Mouse (Mus musculus) midbrain, postnatal 0 days (tissue): ENCODE data around the gene Smg9. TPM values are rescaled to one million over a fixed set of nuclear protein-coding genes. Genes with fewer than 3 reads are reported as not detected.
A peak's percentile ranks its signal among the peaks of the same experiment; 100 is the strongest.

Experiments used
- ATAC-seq: fragments of 200-750 bp; cut with Nextera tagmentation; 2 replicates; pipeline ENCODE4 v1.8.0; 2017; ENCODE audit warnings: moderate number of reproducible peaks, mild to moderate bottlenecking, moderate TSS enrichment, moderate library complexity; ENCODE audit not compliant: low FRiP score
- DNase-seq: peaks from one replicate; pipeline ENCODE4 v3.0.0-alpha.2; 2015; ENCODE audit warnings: low spot score
- H3K27ac ChIP-seq: fragments of 300-500 bp; sonication (generic); 2 replicates; pipeline ENCODE4 v1.5.1; 2014; ENCODE audit warnings: low read depth, mild to moderate bottlenecking, low read length, mixed read lengths
- H3K27me3 ChIP-seq: fragments of 300-500 bp; sonication (generic); 2 replicates; pipeline ENCODE4 v1.6.1; 2014; ENCODE audit warnings: low read length, control low read depth, mixed read lengths; ENCODE audit not compliant: insufficient read depth
- H3K36me3 ChIP-seq: fragments of 300-500 bp; sonication (generic); 2 replicates; pipeline ENCODE4 v1.6.1; 2014; ENCODE audit warnings: low read length, control low read depth, mixed read lengths; ENCODE audit not compliant: insufficient read depth
- H3K4me1 ChIP-seq: fragments of 300-500 bp; sonication (generic); 2 replicates; pipeline ENCODE4 v1.6.1; 2014; ENCODE audit warnings: mild to moderate bottlenecking, control low read depth, antibody characterized with exemption, low read length, mixed read lengths; ENCODE audit not compliant: insufficient read depth
- H3K4me2 ChIP-seq: fragments of 300-500 bp; sonication (generic); 2 replicates; pipeline ENCODE4 v1.6.1; 2014; ENCODE audit warnings: low read depth, mild to moderate bottlenecking, low read length, mixed read lengths; ENCODE audit not compliant: poor library complexity, severe bottlenecking
- H3K4me3 ChIP-seq: fragments of 300-500 bp; sonication (generic); 2 replicates; pipeline ENCODE4 v1.5.1; 2014; ENCODE audit warnings: low read depth, mild to moderate bottlenecking, low read length, moderate library complexity
- H3K9ac ChIP-seq: fragments of 300-500 bp; sonication (generic); replicated peaks from 2 replicates; pipeline ENCODE4 v1.6.1; 2014; ENCODE audit warnings: mild to moderate bottlenecking, low read length, moderate library complexity, mixed read lengths; ENCODE audit not compliant: poor library complexity, severe bottlenecking
- H3K9me3 ChIP-seq: fragments of 300-500 bp; sonication (generic); 2 replicates; pipeline ENCODE4 v1.6.1; 2016; ENCODE audit warnings: low read length, control low read depth
- CTCF ChIP-seq: IDR thresholded peaks from 2 replicates; pipeline ENCODE4 v1.5.1; 2016; ENCODE audit warnings: antibody characterized with exemption, mild to moderate bottlenecking
- WGBS: fragments of 180-500 bp; shearing (Covaris S2); extraction: QIAGEN DNeasy Blood & Tissue Kit; methylation state at CpG from one replicate; pipeline ENCODE4 v1.1.7; 2014; 5-methylcytosine and 5-hydroxymethylcytosine counted together
- polyA plus RNA-seq: library from polyadenylated mRNA; unstranded; fragments of >200 nt; fragmentation: Nextera tagmentation; extraction: Ambion mirVana; gene quantifications from 2 replicates; pipeline ENCODE4 v1.2.1, GENCODE M21; 2015
- total RNA-seq: library from RNA; depleted of rRNA; stranded (reverse); fragments of >200 nt; gene quantifications from 2 replicates; pipeline ENCODE4 v1.2.3, GENCODE M21; 2014

Smg9 gene
- total and polyA plus RNA-seq, 2 experiments from 2014 or later, result 30.1 to 50.0 TPM

DNA sequence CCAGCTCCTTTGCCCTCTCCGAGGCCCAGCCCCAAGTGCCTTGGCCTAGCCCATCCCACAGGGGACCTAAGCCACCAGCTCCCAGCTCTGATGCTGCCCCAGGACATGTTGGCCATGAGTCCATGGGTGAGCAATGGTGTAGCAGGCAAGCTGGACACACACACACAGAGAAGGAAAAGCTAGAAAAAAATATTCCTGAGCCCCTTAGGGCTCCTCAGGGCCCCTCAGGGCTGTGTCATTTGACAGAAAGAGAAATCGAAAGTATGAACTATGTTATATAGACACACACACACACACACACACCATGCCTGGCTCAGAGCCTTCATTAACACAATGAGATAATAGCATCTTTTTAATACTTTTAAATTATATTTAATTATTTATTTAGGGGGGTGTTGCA is 19.0 kb upstream of the Smg9 start:
- no peak for ATAC-seq
- H3K4me2 ChIP-seq, result no peak overlapping the region
- no peak overlapping the region for H3K9ac ChIP-seq
- peaks cover 7% of the 10 kb centered on the region; the same call in 1 of the 2 replicates for H3K27me3 ChIP-seq
- DNase-seq, result no peak
- no peaks in the 10 kb centered on the region for H3K9me3 ChIP-seq
- H3K36me3 ChIP-seq, result no peaks in the 10 kb centered on the region
- no peak overlapping the region for H3K27ac ChIP-seq
- no peak for TF ChIP-seq CTCF
- no peak overlapping the region for H3K4me3 ChIP-seq
- WGBS, result 68% methylated on average over 2 of the region's 2 CpGs
- no peaks in the 10 kb centered on the region for H3K4me1 ChIP-seq

DNA sequence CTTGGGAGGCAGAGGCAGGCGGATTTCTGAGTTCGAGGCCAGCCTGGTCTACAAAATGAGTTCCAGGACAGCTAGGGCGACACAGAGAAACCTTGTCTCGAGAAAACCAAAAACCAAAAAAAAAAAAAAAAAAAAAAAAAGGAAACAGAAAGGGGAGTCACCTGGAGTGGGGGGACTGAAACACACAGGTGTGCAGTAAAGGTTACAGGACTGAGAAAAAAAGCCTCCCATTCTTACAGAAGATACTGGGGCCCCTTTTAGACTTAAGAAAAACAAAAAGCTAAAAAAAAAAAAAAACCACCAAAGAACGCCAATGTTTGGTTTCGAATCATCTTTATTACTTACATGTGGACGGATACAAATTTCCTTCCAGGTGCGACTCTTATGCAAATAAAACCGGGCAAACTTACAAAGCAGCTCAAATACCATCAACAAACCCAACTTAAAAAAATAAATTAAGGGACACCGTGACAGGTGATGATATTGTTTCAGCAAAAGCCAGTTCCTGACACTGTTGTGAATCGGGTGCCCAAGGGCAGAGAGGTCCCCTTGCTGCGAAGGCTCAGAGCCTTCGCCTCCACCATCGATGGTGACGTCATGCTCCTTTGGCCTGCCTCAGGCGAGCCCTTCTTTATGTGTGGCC is 16.6 kb upstream of the Smg9 start:
- DNase-seq, result no peak
- no peak overlapping the region for H3K27ac ChIP-seq
- 84% methylated on average over 16 of the region's 16 CpGs for WGBS

DNA sequence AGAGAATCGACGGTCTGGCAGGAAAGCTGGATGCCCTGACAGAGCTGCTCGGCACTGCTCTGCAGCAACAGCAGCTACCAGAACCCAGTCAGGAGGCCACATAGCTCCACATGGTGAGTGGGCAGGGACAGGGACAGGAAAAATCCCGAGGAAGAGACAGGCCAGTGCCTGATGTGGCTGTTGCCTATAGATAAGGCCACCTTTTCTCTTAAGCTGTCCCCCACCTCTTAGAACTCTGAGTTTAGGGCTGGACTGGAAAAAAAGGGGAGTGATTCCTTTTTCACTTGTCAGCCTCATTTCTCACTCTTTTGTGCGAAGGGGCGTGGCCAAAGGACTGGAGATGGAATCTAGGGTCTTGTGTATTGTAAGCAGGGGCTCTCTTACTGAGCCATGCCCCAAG is 15.3 kb upstream of the Smg9 start:
- TF ChIP-seq CTCF, result no peak
- Histone ChIP-seq H3K27ac (no peak overlapping the region), H3K9me3 (no peaks in the 10 kb centered on the region), H3K9ac (no peak overlapping the region), H3K4me1 (no peaks in the 10 kb centered on the region), H3K36me3 (no peaks in the 10 kb centered on the region), H3K4me3 (no peak overlapping the region), H3K27me3 (no peaks in the 10 kb centered on the region), H3K4me2 (no peak overlapping the region)
- ATAC-seq, result no peak
- WGBS, result 63% methylated on average over 6 of the region's 6 CpGs
- no peak for DNase-seq

More for the DNA sequence above, 16.6 kb upstream of the Smg9 start:
- Histone ChIP-seq H3K9ac (no peak overlapping the region), H3K4me2 (no peak overlapping the region), H3K36me3 (no peaks in the 10 kb centered on the region), H3K9me3 (no peaks in the 10 kb centered on the region), H3K27me3 (no peaks in the 10 kb centered on the region), H3K4me3 (no peak overlapping the region), H3K4me1 (no peaks in the 10 kb centered on the region)
- TF ChIP-seq CTCF, result no peak
- ATAC-seq, result no peak

DNA sequence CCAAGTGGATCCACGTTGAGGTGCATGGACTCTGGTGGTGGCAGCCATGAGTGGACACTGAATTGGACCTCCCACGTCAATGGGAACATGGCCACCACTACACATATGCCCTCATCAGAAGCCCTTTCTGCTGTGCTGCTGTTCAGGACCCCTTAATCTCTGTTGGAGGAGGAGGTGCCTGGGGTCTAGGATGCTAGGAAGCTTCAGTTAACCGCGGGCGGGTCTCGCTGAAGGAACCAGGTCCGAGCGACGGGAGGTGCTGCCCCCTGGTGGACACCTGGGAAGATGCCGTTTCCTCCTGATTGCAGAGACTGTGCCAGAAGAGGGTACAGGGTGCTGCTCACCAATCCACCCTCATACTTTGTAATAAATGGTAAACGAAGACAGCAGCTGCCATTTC is 14.6 kb upstream of the Smg9 start:
- no peak overlapping the region for H3K27ac ChIP-seq
- no peaks in the 10 kb centered on the region for H3K4me1 ChIP-seq
- H3K9ac ChIP-seq, result no peak overlapping the region
- peak overlapping the region; percentile 10 for H3K4me2 ChIP-seq
- H3K27me3 ChIP-seq, result no peaks in the 10 kb centered on the region
- H3K9me3 ChIP-seq, result no peaks in the 10 kb centered on the region
- H3K36me3 ChIP-seq, result no peaks in the 10 kb centered on the region
- WGBS, result 10% methylated on average over 11 of the region's 11 CpGs
- TF ChIP-seq CTCF, result peak; percentile 85
- no peak overlapping the region for H3K4me3 ChIP-seq
- ATAC-seq, result peak; percentile 32; the same call in 1 of the 2 replicates
- DNase-seq, result peak; percentile 64

DNA sequence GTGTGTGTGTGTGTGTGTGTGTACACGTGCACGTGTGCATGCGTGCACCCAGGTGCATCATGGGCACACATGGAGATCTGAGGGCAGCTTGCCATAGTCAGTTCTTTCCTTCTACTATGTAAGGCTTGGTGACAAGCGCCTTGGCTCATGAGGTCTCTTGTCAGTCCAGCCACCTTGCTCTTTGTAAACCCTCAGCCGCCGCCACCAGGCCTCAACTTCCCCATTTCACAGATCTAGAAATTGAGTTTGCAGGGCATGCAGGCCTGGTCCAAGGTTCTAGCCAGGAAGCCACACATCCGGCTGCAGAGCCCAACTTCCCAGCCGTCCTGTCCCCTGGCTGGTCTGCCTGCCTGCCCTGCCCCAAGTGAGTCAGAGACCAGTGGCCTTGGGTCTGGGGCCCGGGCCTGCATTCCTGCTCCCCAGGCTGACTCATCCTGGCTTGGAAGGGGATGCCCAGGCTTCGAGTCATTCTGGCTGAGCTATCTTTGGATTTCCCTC is 12.3 kb upstream of the Smg9 start:
- H3K27me3 ChIP-seq, result no peaks in the 10 kb centered on the region
- no peaks in the 10 kb centered on the region for H3K9me3 ChIP-seq
- H3K36me3 ChIP-seq, result no peaks in the 10 kb centered on the region
- H3K4me3 ChIP-seq, result no peak overlapping the region
- no peaks in the 10 kb centered on the region for H3K4me1 ChIP-seq
- DNase-seq (no peak), ATAC-seq (no peak)
- no peak for TF ChIP-seq CTCF
- no peak overlapping the region for H3K27ac ChIP-seq
- WGBS, result 84% methylated on average over 10 of the region's 10 CpGs
- H3K4me2 ChIP-seq, result no peak overlapping the region
- H3K9ac ChIP-seq, result no peak overlapping the region

DNA sequence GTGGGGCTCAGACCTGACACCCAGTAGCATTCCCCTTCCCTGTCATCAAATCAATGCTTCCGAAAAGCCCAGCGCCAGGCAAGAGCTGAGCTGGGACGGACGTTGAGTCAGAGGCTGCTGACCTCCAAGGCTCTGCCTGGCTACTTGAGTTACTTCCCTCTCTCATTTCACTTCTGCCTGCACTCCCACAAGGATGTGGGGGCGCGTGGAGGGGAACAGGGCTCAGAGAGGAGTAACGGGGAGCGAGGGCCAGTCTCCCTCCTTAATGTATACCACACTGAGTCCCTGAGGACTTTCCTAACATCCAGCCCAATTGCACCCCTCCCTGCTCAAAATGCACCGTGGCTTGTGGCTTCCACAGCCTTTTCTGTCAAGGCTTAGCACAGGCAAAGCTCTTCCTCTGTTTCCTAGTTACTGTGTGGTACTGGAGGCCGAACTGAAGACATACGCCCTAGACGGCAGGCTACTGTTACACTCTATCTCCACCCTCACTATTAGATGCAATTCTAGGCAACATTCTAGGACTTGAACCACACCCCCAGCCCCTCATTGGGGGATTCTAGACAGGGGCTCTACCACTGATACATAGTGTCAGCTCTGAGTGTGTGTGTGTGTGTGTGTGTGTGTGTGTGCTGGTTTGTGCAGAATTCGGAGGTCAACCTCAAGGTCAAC is 9.8 kb upstream of the Smg9 start:
- no peak for TF ChIP-seq CTCF
- H3K9me3 ChIP-seq, result no peaks in the 10 kb centered on the region
- no peaks in the 10 kb centered on the region for H3K4me1 ChIP-seq
- DNase-seq, result no peak
- H3K4me3 ChIP-seq, result no peak overlapping the region
- H3K4me2 ChIP-seq, result no peak overlapping the region
- H3K27ac ChIP-seq, result no peak overlapping the region
- H3K9ac ChIP-seq, result no peak overlapping the region
- H3K36me3 ChIP-seq, result no peaks in the 10 kb centered on the region
- no peak for ATAC-seq
- WGBS, result 68% methylated on average over 13 of the region's 13 CpGs
- no peaks in the 10 kb centered on the region for H3K27me3 ChIP-seq
